Mouse (Mus musculus) myocyte (in vitro differentiated cells): ENCODE results near the gene Cldnd2. TPM values are rescaled to one million over a fixed set of nuclear protein-coding genes. Genes with fewer than 3 reads are reported as not detected.

Experiments
- H3K27me3 ChIP-seq: one replicate; pipeline ENCODE4 v1.6.1; 2011; ENCODE audit not compliant: control insufficient read depth, insufficient read depth, insufficient read length
- H3K36me3 ChIP-seq: one replicate; pipeline ENCODE4 v1.6.1; 2011; ENCODE audit not compliant: control insufficient read depth, insufficient read depth
- H3K4me2 ChIP-seq: one replicate; pipeline ENCODE4 v1.6.1; 2011; ENCODE audit warnings: low read depth, control low read depth
- H3K4me3 ChIP-seq: one replicate; pipeline ENCODE4 v1.5.1; 2011; ENCODE audit warnings: mild to moderate bottlenecking, control low read depth, moderate library complexity
- H3K79me2 ChIP-seq: one replicate; pipeline ENCODE4 v1.6.1; 2011; ENCODE audit not compliant: control insufficient read depth, insufficient read depth
- H3ac ChIP-seq: one replicate; pipeline ENCODE4 v1.6.1; 2011; ENCODE audit not compliant: control insufficient read depth, insufficient read length
- CEBPB ChIP-seq: IDR thresholded peaks from 2 replicates; pipeline ENCODE4 v1.6.1; 2011; ENCODE audit warnings: mild to moderate bottlenecking, moderate library complexity; ENCODE audit not compliant: poor library complexity, insufficient read depth, severe bottlenecking
- E2F4 ChIP-seq: IDR thresholded peaks from one replicate; pipeline ENCODE4 v1.6.1; 2011; ENCODE audit warnings: mild to moderate bottlenecking, control low read depth, moderate library complexity; ENCODE audit not compliant: insufficient read depth
- MAX ChIP-seq: IDR thresholded peaks from one replicate; pipeline ENCODE4 v1.6.1; 2011; ENCODE audit warnings: low read depth, mild to moderate bottlenecking, control low read depth
- MYOD1 ChIP-seq, 3 experiments: IDR thresholded peaks; one replicate each; pipeline ENCODE4 v1.6.1; 2011; ENCODE audit warnings: control low read depth in 2 of 3, low read depth in 2 of 3, mild to moderate bottlenecking in 2 of 3, moderate library complexity in 1 of 3; ENCODE audit not compliant: insufficient read length in 2 of 3, control insufficient read depth in 1 of 3
- MYOG ChIP-seq, 3 experiments: IDR thresholded peaks; one replicate each; pipeline ENCODE4 v1.6.1; 2011; ENCODE audit warnings: control low read depth in 2 of 3, low read depth in 2 of 3, mild to moderate bottlenecking in 2 of 3; ENCODE audit not compliant: insufficient read length in 2 of 3, control insufficient read depth in 1 of 3, insufficient read depth in 1 of 3
- POLR2A ChIP-seq: IDR thresholded peaks from one replicate; pipeline ENCODE4 v1.6.1; 2011; ENCODE audit warnings: low read depth, mild to moderate bottlenecking, control low read depth, moderate library complexity; ENCODE audit not compliant: insufficient read length
- POLR2AphosphoS2 ChIP-seq: IDR thresholded peaks from one replicate; pipeline ENCODE4 v1.6.1; 2011; ENCODE audit warnings: low read depth, control low read depth; ENCODE audit not compliant: insufficient read length
- REST ChIP-seq: IDR thresholded peaks from one replicate; pipeline ENCODE4 v1.6.1; 2011; ENCODE audit warnings: mild to moderate bottlenecking, control low read depth, moderate library complexity; ENCODE audit not compliant: insufficient read depth, insufficient read length
- SRF ChIP-seq: IDR thresholded peaks from one replicate; pipeline ENCODE4 v1.6.1; 2011; ENCODE audit warnings: low read depth; ENCODE audit not compliant: control insufficient read depth, insufficient read length
- TCF12 ChIP-seq: IDR thresholded peaks from one replicate; pipeline ENCODE4 v1.6.1; 2011; ENCODE audit warnings: mild to moderate bottlenecking, control low read depth; ENCODE audit not compliant: poor library complexity, insufficient read depth, severe bottlenecking
- TCF3 ChIP-seq: IDR thresholded peaks from one replicate; pipeline ENCODE4 v1.6.1; 2011; ENCODE audit warnings: low read depth, control low read depth; ENCODE audit not compliant: insufficient read length
- USF1 ChIP-seq: IDR thresholded peaks from one replicate; pipeline ENCODE4 v1.6.1; 2011; ENCODE audit warnings: low read depth, mild to moderate bottlenecking, control low read depth, moderate library complexity
- polyA plus RNA-seq: library from polyadenylated mRNA; unstranded; fragments of >200 nt; fragmentation: generic; extraction: Trizol; gene quantifications from one replicate; pipeline ENCODE4 v1.2.1, GENCODE M21; 2012; ENCODE audit warnings: missing spikeins

Gene Cldnd2
- polyA plus RNA-seq, 1 experiment: not detected

DNA sequence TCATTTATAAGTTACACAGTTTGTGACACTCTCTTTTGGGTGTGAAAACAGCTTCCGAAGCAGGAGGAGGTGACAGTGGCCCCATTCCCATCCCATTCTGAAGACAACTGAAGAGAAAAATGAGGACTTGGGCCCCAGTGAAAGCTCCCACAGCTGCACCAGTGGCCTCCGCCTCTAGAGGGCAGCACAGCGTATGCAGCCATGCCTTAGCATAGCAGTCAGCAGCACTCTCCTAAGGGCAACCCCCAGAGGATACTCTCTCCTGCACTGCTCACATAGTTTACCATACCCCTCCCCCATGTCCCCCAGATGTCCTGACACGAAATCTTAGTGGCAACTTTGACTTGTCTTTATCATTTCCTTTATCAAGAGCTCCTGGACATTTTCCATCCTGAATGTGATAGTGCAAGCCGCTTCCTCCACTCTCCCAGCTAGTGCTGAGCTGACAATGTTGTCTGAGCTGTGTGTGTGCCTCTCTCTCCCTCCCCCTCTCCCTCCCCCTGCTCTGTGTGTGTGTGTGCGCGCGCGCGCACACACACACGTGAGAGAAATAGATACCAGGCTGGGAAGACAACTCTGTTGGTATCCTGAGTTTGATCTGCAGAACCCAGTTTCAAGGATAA lies 17.5 kb upstream of the Cldnd2 start:
- TF ChIP-seq POLR2AphosphoS2 (no peak), TCF3 (no peak), TCF12 (no peak), CEBPB (no peak), USF1 (no peak), SRF (no peak), POLR2A (no peak), REST (no peak), MYOG (IDR thresholded peaks at IDR 0.05; ENCODE audit: control insufficient read depth in 1 of 3, insufficient read depth in 1 of 3, insufficient read length in 2 of 3, low read depth in 2 of 3) (no peak), MYOD1 (IDR thresholded peaks at IDR 0.05; ENCODE audit: control insufficient read depth in 1 of 3, insufficient read length in 2 of 3, low read depth in 2 of 3) (no peak), MAX (no peak), E2F4 (no peak)
- H3K4me2 ChIP-seq: no peak overlapping the region
- no peaks in the 10 kb centered on the region for H3K36me3 ChIP-seq
- no peak overlapping the region for H3K4me3 ChIP-seq
- no peaks in the 10 kb centered on the region for H3K27me3 ChIP-seq
- no peak overlapping the region for H3ac ChIP-seq
- no peaks in the 10 kb centered on the region for H3K79me2 ChIP-seq

DNA sequence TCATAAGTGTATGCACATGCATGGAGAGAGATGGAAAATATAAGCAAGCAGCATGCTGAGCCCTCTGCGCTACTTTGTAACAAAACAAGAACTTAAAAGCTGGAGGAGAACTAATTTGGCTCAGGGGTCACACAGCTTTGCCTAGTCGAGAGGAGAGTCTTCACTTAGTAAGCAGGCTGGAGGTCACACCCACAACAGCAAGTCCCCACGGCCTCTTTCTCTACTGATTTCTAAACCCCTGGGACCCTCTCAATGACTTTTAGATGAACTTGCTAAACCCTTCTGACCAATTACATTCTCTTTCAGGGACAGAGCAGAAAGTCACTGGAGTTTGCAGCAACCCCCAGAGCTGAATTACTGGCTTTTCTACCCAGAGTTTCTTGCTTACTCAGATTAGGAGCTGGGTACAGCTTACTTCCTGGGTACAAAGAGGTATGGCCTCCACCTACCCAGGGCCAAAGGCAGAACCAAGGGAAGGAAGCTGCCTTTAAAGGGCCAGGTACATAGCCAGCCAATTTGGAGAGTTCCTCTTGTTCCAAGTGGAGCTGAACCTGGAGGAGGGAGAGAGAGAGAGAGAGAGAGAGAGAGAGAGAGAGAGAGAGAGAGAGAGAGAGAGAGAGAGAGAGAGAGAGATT lies 16.5 kb upstream of the Cldnd2 start:
- Histone ChIP-seq H3K4me2 (no peak overlapping the region), H3K27me3 (no peaks in the 10 kb centered on the region), H3K4me3 (no peak overlapping the region), H3ac (no peak overlapping the region), H3K79me2 (no peaks in the 10 kb centered on the region), H3K36me3 (no peaks in the 10 kb centered on the region)
- TF ChIP-seq SRF (no peak), USF1 (no peak), TCF12 (no peak), TCF3 (no peak), CEBPB (no peak), MYOD1 (IDR thresholded peaks at IDR 0.05; ENCODE audit: control insufficient read depth in 1 of 3, insufficient read length in 2 of 3, low read depth in 2 of 3) (no peak), POLR2A (no peak), REST (no peak), POLR2AphosphoS2 (no peak), E2F4 (no peak), MAX (no peak), MYOG (IDR thresholded peaks at IDR 0.05; ENCODE audit: control insufficient read depth in 1 of 3, insufficient read depth in 1 of 3, insufficient read length in 2 of 3, low read depth in 2 of 3) (no peak)

DNA sequence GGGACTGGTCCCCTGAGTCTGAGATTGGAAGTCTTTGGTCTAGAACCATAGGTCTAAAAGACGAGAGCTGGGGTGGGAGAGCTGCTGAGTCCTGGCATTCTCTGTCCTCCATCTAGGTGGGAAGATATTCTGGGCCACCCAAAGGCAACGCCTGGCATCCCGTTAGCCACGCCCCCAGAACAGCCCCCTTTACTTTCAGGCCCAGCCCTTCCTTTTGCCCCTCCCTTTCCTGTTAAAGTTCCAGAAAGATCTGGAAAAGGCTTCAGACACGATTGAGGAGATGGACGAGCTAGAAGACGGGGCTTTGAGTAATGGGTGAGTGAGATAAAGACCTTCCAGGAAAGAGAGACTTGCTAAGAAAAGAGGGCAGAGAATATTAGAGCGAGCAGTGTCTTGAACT lies 13.2 kb upstream of the Cldnd2 start, which contains the start of gene Lim2:
Lim2 (plus strand) TSS at position 265 of the 400 bp plus-strand sequence.
- Histone ChIP-seq H3K4me2 (no peak within 1 kb of the TSS), H3K79me2 (no peaks in the 10 kb centered on the region), H3ac (no peak within 1 kb of the TSS), H3K36me3 (no peaks in the 10 kb centered on the region), H3K27me3 (no peaks in the 10 kb centered on the region), H3K4me3 (no peak within 1 kb of the TSS)
- TF ChIP-seq E2F4 (no peak), POLR2AphosphoS2 (no peak), MYOD1 (IDR thresholded peaks at IDR 0.05; ENCODE audit: control insufficient read depth in 1 of 3, insufficient read length in 2 of 3, low read depth in 2 of 3) (no peak), POLR2A (no peak), REST (no peak), MAX (no peak), MYOG (IDR thresholded peaks at IDR 0.05; ENCODE audit: control insufficient read depth in 1 of 3, insufficient read depth in 1 of 3, insufficient read length in 2 of 3, low read depth in 2 of 3) (no peak), USF1 (no peak), SRF (no peak), TCF12 (no peak), CEBPB (no peak), TCF3 (no peak)

DNA sequence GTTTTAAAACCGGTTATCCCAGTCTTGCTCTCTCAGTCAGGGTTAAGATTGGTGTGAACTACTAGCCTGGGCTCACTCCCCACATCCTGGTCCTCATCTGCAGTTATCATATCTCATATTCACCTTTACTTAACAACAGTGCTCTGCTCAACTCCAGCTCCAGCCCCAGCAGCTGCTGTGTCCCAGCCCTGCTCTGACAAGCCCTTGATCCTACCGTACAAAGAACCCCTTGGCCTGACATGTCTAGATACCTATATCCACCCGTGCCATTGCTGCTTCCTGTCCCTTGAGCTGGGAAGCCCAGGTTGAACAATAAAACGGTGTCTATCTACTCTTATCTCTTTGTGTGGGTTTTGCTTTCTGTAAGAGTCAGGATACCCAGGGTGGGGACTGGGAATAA lies 11.1 kb upstream of the Cldnd2 start:
- no peak for TF ChIP-seq POLR2A
- TF ChIP-seq TCF12: no peak
- no peak for TF ChIP-seq SRF
- no peak for TF ChIP-seq REST
- no peak for TF ChIP-seq CEBPB
- no peak for TF ChIP-seq MYOG (IDR thresholded peaks at IDR 0.05; ENCODE audit: control insufficient read depth in 1 of 3, insufficient read depth in 1 of 3, insufficient read length in 2 of 3, low read depth in 2 of 3)
- TF ChIP-seq E2F4: no peak
- Histone ChIP-seq H3K4me2 (no peak overlapping the region), H3K79me2 (no peaks in the 10 kb centered on the region), H3K36me3 (no peaks in the 10 kb centered on the region), H3ac (no peak overlapping the region), H3K4me3 (no peak overlapping the region), H3K27me3 (no peaks in the 10 kb centered on the region)
